Mouse (Mus musculus) forebrain, embryonic 16.5 days (tissue): ENCODE measurements at regions not wholly inside any gene's neighbourhood (a gene's known extent, or its start where the extent isn't known, plus 50 kb on each side); places are given as distances from the start of the nearest gene placed in this dataset.
A peak's percentile ranks its signal among the peaks of the same experiment; 100 is the strongest.

Source experiments
- ATAC-seq: fragments of 200-750 bp; cut with Nextera tagmentation; 2 replicates; pipeline ENCODE4 v1.8.0; 2017; ENCODE audit warnings: mild to moderate bottlenecking, moderate library complexity
- H3K27ac ChIP-seq: fragments of 300-500 bp; sonication (generic); 2 replicates; pipeline ENCODE4 v1.5.1; 2014; ENCODE audit warnings: low read length, control low read depth
- H3K27me3 ChIP-seq: fragments of 300-500 bp; sonication (generic); replicated peaks from 2 replicates; pipeline ENCODE4 v1.6.1; 2014; ENCODE audit warnings: low read length; ENCODE audit not compliant: control insufficient read depth, insufficient read depth
- H3K36me3 ChIP-seq: fragments of 300-500 bp; sonication (generic); 2 replicates; pipeline ENCODE4 v1.6.1; 2014; ENCODE audit not compliant: control insufficient read depth, insufficient read depth
- H3K4me1 ChIP-seq: fragments of 300-500 bp; sonication (generic); replicated peaks from 2 replicates; pipeline ENCODE4 v1.6.1; 2014; ENCODE audit warnings: low read length; ENCODE audit not compliant: control insufficient read depth, insufficient read depth
- H3K4me2 ChIP-seq: fragments of 300-500 bp; sonication (generic); 2 replicates; pipeline ENCODE4 v1.6.1; 2014; ENCODE audit warnings: mild to moderate bottlenecking, low read length, control low read depth
- H3K4me3 ChIP-seq: fragments of 300-500 bp; sonication (generic); replicated peaks from 2 replicates; pipeline ENCODE4 v1.5.1; 2014; ENCODE audit warnings: mild to moderate bottlenecking, low read length, control low read depth
- H3K9ac ChIP-seq: fragments of 300-500 bp; sonication (generic); replicated peaks from 2 replicates; pipeline ENCODE4 v1.6.1; 2014; ENCODE audit warnings: low read depth, low read length, control low read depth
- H3K9me3 ChIP-seq: fragments of 300-500 bp; sonication (generic); 2 replicates; pipeline ENCODE4 v1.6.1; 2016; ENCODE audit warnings: low read length; ENCODE audit not compliant: control insufficient read depth
- WGBS: fragments of 180-500 bp; shearing (Covaris S2); extraction: QIAGEN DNeasy Blood & Tissue Kit; methylation state at CpG from one replicate; pipeline ENCODE4 v1.1.7; 2014; 5-methylcytosine and 5-hydroxymethylcytosine counted together

DNA sequence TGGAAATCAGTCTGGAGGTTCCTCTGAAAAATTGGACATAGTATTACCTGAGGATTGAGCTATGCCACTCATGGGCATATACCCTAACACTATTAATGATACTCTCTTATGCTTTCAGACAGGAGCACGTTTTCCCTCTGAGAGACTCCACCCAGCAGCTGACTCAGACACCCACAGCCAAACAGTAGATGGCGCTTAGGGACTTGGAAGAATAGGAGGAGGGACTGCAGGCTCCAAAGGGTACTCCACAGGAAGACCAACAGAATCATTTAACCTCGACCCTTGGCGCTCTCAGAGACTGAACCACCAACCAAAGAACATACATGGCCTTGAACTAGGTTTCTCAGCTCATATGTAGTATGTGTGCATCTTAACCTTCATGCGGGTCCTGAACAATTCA lies 216.0 kb upstream of the Fut9 start:
- ATAC-seq = no peak
- WGBS = 52% methylated on average over 5 of the region's 5 CpGs
- Histone ChIP-seq H3K4me3 (no peak overlapping the region), H3K27ac (no peak overlapping the region), H3K4me2 (no peak overlapping the region), H3K4me1 (no peaks in the 10 kb centered on the region), H3K27me3 (no peaks in the 10 kb centered on the region), H3K9ac (no peak overlapping the region), H3K9me3 (no peaks in the 10 kb centered on the region), H3K36me3 (no peaks in the 10 kb centered on the region)

- Histone ChIP-seq H3K4me2 (no peak overlapping the region), H3K36me3 (no peaks in the 10 kb centered on the region), H3K27ac (no peak overlapping the region), H3K9ac (no peak overlapping the region), H3K4me1 (no peaks in the 10 kb centered on the region), H3K9me3 (no peaks in the 10 kb centered on the region), H3K27me3 (no peaks in the 10 kb centered on the region), H3K4me3 (no peak overlapping the region)
- peak; percentile 61; the same call in 1 of the 2 replicates for ATAC-seq
- 55% methylated on average over 3 of the region's 3 CpGs for WGBS
Observed at GRCm38 (mm10) chr4:26000364-26000763, 200.3 kb upstream of the Fut9 start.

DNA sequence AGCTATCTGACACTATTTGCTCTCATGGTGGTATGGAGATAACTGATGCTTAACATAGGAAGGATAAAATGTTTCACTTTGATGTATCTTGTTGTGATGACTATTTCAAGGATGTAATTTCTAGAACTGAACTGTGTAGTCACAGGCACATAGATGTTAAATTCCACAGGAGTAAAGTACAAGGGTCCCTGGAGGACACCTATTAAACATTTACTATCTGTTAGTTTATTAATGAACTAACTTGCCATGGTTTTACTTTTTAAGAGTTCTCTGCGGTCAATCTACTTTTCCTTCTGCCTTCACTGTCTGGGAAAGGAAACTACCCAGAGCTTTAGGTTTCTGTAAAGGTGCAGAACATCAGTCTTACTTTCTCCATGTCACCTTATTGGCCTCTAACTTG lies 198.5 kb upstream of the Fut9 start:
- no peak overlapping the region for H3K9ac ChIP-seq
- no peak overlapping the region for H3K4me3 ChIP-seq
- H3K4me1 ChIP-seq = no peaks in the 10 kb centered on the region
- H3K36me3 ChIP-seq = no peaks in the 10 kb centered on the region
- H3K9me3 ChIP-seq = no peaks in the 10 kb centered on the region
- ATAC-seq = no peak
- no peak overlapping the region for H3K4me2 ChIP-seq
- no peak overlapping the region for H3K27ac ChIP-seq
- WGBS = 97% methylated on average over 1 of the region's 1 CpGs
- H3K27me3 ChIP-seq = no peaks in the 10 kb centered on the region

- no peaks in the 10 kb centered on the region for H3K36me3 ChIP-seq
- H3K4me2 ChIP-seq = no peak overlapping the region
- H3K27me3 ChIP-seq = no peaks in the 10 kb centered on the region
- H3K9ac ChIP-seq = no peak overlapping the region
- no peak overlapping the region for H3K4me3 ChIP-seq
- no peaks in the 10 kb centered on the region for H3K9me3 ChIP-seq
- H3K4me1 ChIP-seq = no peaks in the 10 kb centered on the region
- peak; percentile 57 for ATAC-seq
- 83% methylated on average over 2 of the region's 2 CpGs for WGBS
- no peak overlapping the region for H3K27ac ChIP-seq
Observed at GRCm38 (mm10) chr4:25955696-25956348, 155.8 kb upstream of the Fut9 start.

DNA sequence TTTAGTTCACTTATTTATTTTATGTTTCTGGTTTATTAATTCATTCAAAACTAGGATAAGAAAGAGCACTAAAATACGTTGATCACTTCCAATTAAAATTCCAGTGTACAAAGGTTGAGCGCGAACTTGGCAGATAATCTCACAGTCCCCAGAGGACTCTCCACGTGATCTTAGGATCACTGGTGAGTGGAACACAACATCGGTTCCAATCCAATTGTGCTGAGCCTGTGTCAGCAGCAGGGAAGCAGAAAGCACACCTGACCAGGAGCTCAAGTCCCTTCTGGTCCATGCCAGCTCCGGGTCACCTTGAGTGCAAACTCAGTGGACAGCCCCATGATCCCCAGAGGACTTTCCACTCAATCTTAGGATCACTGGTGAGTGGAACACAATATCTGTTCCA lies 132.5 kb upstream of the Fut9 start:
- H3K9me3 ChIP-seq = no peaks in the 10 kb centered on the region
- H3K27ac ChIP-seq = no peak overlapping the region
- H3K9ac ChIP-seq = no peak overlapping the region
- H3K4me2 ChIP-seq = no peak overlapping the region
- H3K27me3 ChIP-seq = no peaks in the 10 kb centered on the region
- 81% methylated on average over 6 of the region's 6 CpGs for WGBS
- no peaks in the 10 kb centered on the region for H3K4me1 ChIP-seq
- H3K36me3 ChIP-seq = no peaks in the 10 kb centered on the region
- ATAC-seq = no peak
- no peak overlapping the region for H3K4me3 ChIP-seq

DNA sequence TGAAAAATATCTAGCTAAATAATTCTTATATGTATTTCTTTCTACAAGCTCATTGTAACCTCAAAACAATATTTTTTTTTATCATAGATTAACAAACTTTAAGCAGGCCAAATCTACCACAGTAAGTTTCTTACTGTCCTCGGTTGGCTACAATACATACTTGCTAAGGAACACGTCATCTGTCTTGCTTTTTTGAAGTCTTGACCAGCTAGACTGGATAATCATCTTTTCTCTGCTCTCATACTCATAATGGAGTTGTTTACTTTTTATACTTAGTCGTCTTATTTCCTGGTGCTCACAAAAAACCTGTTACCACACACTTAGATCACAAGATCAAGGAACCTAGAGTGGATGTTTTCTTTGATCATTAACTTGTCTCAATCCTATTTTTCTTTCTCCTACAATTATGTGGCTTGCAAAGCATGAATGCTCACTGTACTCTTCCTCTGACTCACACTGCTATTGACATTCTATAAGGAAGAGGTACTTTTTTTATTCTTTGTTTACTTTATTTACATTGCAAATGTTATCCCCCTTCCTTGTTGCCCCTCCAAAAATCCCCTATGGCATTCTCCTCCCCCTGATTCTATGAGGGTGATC lies 95.4 kb upstream of the Fut9 start:
- Histone ChIP-seq H3K9me3 (no peaks in the 10 kb centered on the region), H3K4me2 (no peak overlapping the region), H3K36me3 (no peaks in the 10 kb centered on the region), H3K4me1 (no peaks in the 10 kb centered on the region), H3K9ac (no peak overlapping the region), H3K4me3 (no peak overlapping the region), H3K27ac (no peak overlapping the region), H3K27me3 (no peaks in the 10 kb centered on the region)
- ATAC-seq = no peak
- 70% methylated on average over 3 of the region's 3 CpGs for WGBS

DNA sequence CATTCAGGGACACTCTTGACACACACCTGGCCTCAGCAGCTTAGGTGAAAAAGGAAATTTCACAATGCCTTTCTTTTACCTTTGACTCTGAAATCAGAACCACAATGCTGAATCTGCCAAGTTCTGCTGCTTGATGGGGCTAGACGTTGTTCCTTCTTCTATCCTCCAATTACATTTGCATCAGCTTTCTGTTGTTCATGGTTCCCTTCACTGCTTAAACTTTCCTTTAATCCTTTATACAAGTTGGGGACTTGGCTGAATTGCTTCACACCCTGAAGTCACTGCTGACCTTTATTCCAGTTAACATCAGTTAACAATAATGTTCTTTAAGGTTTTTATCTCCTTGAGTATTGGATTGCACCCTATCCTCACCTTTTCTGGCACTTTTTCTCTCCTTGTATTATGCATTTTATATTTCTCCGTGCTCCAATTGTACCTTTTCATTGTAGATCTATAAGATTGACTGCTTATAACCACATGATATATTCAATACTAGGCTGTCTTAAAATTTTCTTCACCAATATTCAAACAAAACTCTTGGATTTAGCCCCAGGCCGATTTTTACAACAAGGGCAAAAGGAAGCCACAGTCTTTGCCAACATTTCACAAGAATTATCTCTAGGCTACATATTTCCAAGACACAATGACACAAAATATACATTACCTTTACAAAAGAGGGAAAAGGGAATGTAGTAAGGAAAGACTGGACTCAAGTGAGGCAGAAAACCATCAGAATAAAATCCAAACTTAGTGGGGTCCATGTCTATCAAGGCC lies 92.0 kb upstream of the Fut9 start:
- Histone ChIP-seq H3K27me3 (no peaks in the 10 kb centered on the region), H3K4me3 (no peak overlapping the region), H3K4me2 (no peak overlapping the region), H3K4me1 (no peaks in the 10 kb centered on the region), H3K36me3 (no peaks in the 10 kb centered on the region), H3K27ac (no peak overlapping the region), H3K9me3 (no peaks in the 10 kb centered on the region), H3K9ac (no peak overlapping the region)
- ATAC-seq = no peak
- WGBS = 73% methylated on average over 3 of the region's 3 CpGs
